Mouse (Mus musculus): ENCODE results near the gene Lsm5. TPM values are rescaled to one million over a fixed set of nuclear protein-coding genes. Genes with fewer than 3 reads are reported as not detected.

Lsm5 gene
- polyA plus RNA-seq, 1 experiment from 2014 or later = 84.9 TPM

DNA sequence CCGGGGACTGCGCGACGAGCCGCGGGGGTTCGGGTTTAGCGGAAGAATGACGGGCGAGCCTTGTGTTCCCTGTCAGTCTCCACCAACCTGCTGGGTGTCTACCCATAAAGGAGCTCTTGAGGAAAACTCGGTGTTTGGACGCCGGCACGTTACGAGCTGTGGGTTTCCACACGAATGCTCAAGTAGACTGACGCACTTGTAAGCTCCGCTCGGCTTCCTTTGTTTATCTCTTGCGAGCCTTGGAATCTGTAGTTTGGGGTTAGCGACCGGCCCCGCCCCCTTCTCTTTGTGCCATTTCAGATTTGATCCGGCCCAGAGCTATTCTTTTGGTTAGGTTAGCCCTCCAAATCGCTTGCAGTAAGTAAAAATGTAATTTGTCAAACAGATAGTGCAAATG is 10.8 kb upstream of the Lsm5 start:
- Histone ChIP-seq H3K9ac (ENCODE audit: low read depth, low read length) (peak overlapping the region; percentile 88), H3K4me2 (replicated peaks; ENCODE audit: low read depth) (peak overlapping the region; percentile 74), H3K27ac (ENCODE audit: low read depth, low read length) (peak overlapping the region; percentile 96), H3K9me3 (ENCODE audit: control insufficient read depth) (no peaks in the 10 kb centered on the region), H3K4me3 (ENCODE audit: low read depth, low read length) (peak overlapping the region; percentile 89), H3K36me3 (ENCODE audit: control insufficient read depth, insufficient read depth) (no peaks in the 10 kb centered on the region), H3K4me1 (replicated peaks; ENCODE audit: control insufficient read depth, insufficient read depth, low read length) (peaks cover 3% of the 10 kb centered on the region; the same call in 1 of the 2 replicates), H3K27me3 (replicated peaks; ENCODE audit: control insufficient read depth, insufficient read depth, low read length) (no peaks in the 10 kb centered on the region)
- WGBS = under 1% methylated on average over 25 of the region's 25 CpGs
- TF ChIP-seq CTCF (IDR thresholded peaks at IDR 0.05; ENCODE audit: low read depth) = no peak
- no peak for ATAC-seq

DNA sequence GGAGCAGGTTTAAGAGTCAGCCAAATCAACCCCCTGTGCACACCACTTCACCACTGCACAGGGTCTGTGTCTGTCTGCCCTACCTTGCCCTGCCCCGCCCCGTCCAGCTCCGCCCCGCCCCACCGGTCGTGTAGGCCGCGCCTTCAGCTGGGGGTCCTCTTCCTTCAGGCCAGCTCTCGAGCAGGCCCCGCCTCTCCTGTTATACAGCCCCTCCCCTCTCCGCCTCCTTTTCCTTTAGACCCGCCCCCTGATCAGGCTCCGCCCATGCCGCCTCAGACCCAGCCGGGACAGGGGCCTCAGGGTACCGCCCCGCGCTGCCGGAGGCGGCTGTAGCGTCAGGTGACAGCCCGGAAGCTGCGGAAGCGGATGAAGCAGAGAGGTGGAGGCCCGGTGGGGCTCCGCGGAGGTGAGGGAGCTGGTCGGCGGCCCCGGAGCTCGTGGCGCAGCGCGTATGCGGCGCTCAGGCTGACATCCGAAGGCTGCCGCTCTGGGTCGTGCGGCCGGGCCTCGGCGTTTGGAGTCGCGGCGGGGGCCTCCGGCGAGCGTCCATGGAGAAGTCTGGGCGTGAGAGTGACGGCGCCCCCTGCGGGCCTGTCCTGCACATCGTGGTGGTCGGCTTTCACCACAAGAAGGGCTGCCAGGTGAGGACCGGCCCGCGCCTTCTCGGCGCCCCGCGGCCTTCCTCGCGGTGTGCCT is 10.2 kb upstream of the Lsm5 start, which contains the start of gene Avl9:
Gene Avl9 (plus strand): TSS at position 326 of the 696 bp plus-strand sequence.
- ATAC-seq = peak; percentile 98
- Histone ChIP-seq H3K27me3 (replicated peaks; ENCODE audit: control insufficient read depth, insufficient read depth, low read length) (no peaks in the 10 kb centered on the region), H3K4me2 (replicated peaks; ENCODE audit: low read depth) (peak within 1 kb of the TSS; percentile 74), H3K4me1 (replicated peaks; ENCODE audit: control insufficient read depth, insufficient read depth, low read length) (peaks cover 3% of the 10 kb centered on the region; the same call in 1 of the 2 replicates), H3K4me3 (ENCODE audit: low read depth, low read length) (peak within 1 kb of the TSS; percentile 89), H3K27ac (ENCODE audit: low read depth, low read length) (peak within 1 kb of the TSS; percentile 96), H3K36me3 (ENCODE audit: control insufficient read depth, insufficient read depth) (no peaks in the 10 kb centered on the region), H3K9ac (ENCODE audit: low read depth, low read length) (peak within 1 kb of the TSS; percentile 88), H3K9me3 (ENCODE audit: control insufficient read depth) (no peaks in the 10 kb centered on the region)
- under 1% methylated on average over 56 of the region's 64 CpGs for WGBS
- TF ChIP-seq CTCF (IDR thresholded peaks at IDR 0.05; ENCODE audit: low read depth) = peak; percentile 82

- ATAC-seq = no peak
- Histone ChIP-seq H3K36me3 (ENCODE audit: control insufficient read depth, insufficient read depth) (no peaks in the 10 kb centered on the region), H3K4me1 (replicated peaks; ENCODE audit: control insufficient read depth, insufficient read depth, low read length) (peaks cover 3% of the 10 kb centered on the region; the same call in 1 of the 2 replicates), H3K4me3 (ENCODE audit: low read depth, low read length) (peak overlapping the region; percentile 89), H3K27ac (ENCODE audit: low read depth, low read length) (no peak overlapping the region), H3K9me3 (ENCODE audit: control insufficient read depth) (no peaks in the 10 kb centered on the region), H3K9ac (ENCODE audit: low read depth, low read length) (peak overlapping the region; percentile 88; the same call in 1 of the 2 replicates), H3K27me3 (replicated peaks; ENCODE audit: control insufficient read depth, insufficient read depth, low read length) (no peaks in the 10 kb centered on the region), H3K4me2 (replicated peaks; ENCODE audit: low read depth) (peak overlapping the region; percentile 74)
- no peak for TF ChIP-seq CTCF (IDR thresholded peaks at IDR 0.05; ENCODE audit: low read depth)
- 38% methylated on average over 7 of the region's 7 CpGs for WGBS
Observed at GRCm38 (mm10) chr6:56714186-56714573, 9.7 kb upstream of the Lsm5 start.

DNA sequence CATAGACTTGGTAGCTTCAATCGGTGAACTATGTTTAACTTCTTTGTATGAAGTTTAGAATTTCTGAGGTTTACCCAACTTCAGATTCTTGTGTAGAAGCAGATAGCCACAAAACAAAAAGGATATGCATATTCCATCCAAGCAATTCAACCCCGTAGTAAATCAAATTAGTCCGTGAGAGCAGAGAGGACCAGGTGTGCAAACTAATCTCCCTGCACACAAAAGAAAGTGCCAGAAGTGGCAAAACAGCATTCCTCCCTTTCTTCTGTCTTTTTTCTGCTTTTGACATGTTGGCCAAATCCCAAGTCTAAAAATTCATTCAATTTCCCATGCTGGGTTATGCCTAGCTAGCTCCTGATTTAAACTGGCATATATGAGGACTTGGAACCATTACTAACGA is 12.1 kb downstream of the Lsm5 start:
- Histone ChIP-seq H3K4me3 (ENCODE audit: low read depth, low read length) (no peak overlapping the region), H3K9me3 (ENCODE audit: control insufficient read depth) (no peaks in the 10 kb centered on the region), H3K9ac (ENCODE audit: low read depth, low read length) (no peak overlapping the region), H3K27ac (ENCODE audit: low read depth, low read length) (no peak overlapping the region), H3K4me1 (replicated peaks; ENCODE audit: control insufficient read depth, insufficient read depth, low read length) (no peaks in the 10 kb centered on the region), H3K4me2 (replicated peaks; ENCODE audit: low read depth) (no peak overlapping the region), H3K27me3 (replicated peaks; ENCODE audit: control insufficient read depth, insufficient read depth, low read length) (no peaks in the 10 kb centered on the region), H3K36me3 (ENCODE audit: control insufficient read depth, insufficient read depth) (no peaks in the 10 kb centered on the region)
- no peak for ATAC-seq
- 77% methylated on average over 4 of the region's 4 CpGs for WGBS
- no peak for TF ChIP-seq CTCF (IDR thresholded peaks at IDR 0.05; ENCODE audit: low read depth)

DNA sequence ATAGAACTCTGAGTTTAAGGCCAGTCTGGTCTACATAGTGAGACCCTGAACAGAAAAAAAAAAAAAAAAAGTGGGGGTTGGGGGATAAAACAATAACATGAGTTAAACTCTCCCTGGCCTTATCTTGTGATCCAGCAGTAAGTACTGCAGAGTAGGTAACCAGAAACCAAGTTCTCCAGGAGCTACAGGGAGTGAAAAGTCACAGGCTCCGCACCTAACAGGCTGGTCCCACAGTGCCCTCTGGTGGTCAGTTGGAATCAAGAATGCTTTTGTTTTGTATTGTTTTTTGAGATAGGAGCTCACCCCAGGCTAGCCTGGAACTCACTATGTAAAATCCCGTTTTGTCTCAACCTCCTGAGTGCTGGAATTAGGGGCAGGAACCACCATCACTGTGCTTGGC is 13.3 kb downstream of the Lsm5 start:
- no peaks in the 10 kb centered on the region for H3K36me3 ChIP-seq (ENCODE audit: control insufficient read depth, insufficient read depth)
- H3K9ac ChIP-seq (ENCODE audit: low read depth, low read length) = no peak overlapping the region
- no peaks in the 10 kb centered on the region for H3K9me3 ChIP-seq (ENCODE audit: control insufficient read depth)
- TF ChIP-seq CTCF (IDR thresholded peaks at IDR 0.05; ENCODE audit: low read depth) = peak; percentile 91
- 8% methylated on average over 2 of the region's 2 CpGs for WGBS
- no peak overlapping the region for H3K27ac ChIP-seq (ENCODE audit: low read depth, low read length)
- H3K4me2 ChIP-seq (replicated peaks; ENCODE audit: low read depth) = no peak overlapping the region
- H3K4me1 ChIP-seq (replicated peaks; ENCODE audit: control insufficient read depth, insufficient read depth, low read length) = no peaks in the 10 kb centered on the region
- H3K4me3 ChIP-seq (ENCODE audit: low read depth, low read length) = no peak overlapping the region
- H3K27me3 ChIP-seq (replicated peaks; ENCODE audit: control insufficient read depth, insufficient read depth, low read length) = no peaks in the 10 kb centered on the region
- ATAC-seq = peak; percentile 31; the same call in 1 of the 2 replicates

- H3K4me1 ChIP-seq (replicated peaks; ENCODE audit: control insufficient read depth, insufficient read depth, low read length) = no peaks in the 10 kb centered on the region
- no peaks in the 10 kb centered on the region for H3K9me3 ChIP-seq (ENCODE audit: control insufficient read depth)
- ATAC-seq = no peak
- H3K36me3 ChIP-seq (ENCODE audit: control insufficient read depth, insufficient read depth) = no peaks in the 10 kb centered on the region
- H3K27ac ChIP-seq (ENCODE audit: low read depth, low read length) = no peak overlapping the region
- H3K9ac ChIP-seq (ENCODE audit: low read depth, low read length) = no peak overlapping the region
- H3K4me3 ChIP-seq (ENCODE audit: low read depth, low read length) = no peak overlapping the region
- no peak for TF ChIP-seq CTCF (IDR thresholded peaks at IDR 0.05; ENCODE audit: low read depth)
- H3K27me3 ChIP-seq (replicated peaks; ENCODE audit: control insufficient read depth, insufficient read depth, low read length) = no peaks in the 10 kb centered on the region
- 90% methylated on average over 3 of the region's 3 CpGs for WGBS
- H3K4me2 ChIP-seq (replicated peaks; ENCODE audit: low read depth) = no peak overlapping the region
Observed at GRCm38 (mm10) chr6:56688238-56688637, 16.3 kb downstream of the Lsm5 start.

All from intestine, postnatal 0 days (tissue).